Mouse (Mus musculus): ENCODE results near the gene Ms4a6b.
"Not testable (repeated sequence)": the region's sequence is repeated elsewhere in the genome, so short reads cannot be mapped to it uniquely, and the experiment has no call there.

Gene Ms4a6b

DNA sequence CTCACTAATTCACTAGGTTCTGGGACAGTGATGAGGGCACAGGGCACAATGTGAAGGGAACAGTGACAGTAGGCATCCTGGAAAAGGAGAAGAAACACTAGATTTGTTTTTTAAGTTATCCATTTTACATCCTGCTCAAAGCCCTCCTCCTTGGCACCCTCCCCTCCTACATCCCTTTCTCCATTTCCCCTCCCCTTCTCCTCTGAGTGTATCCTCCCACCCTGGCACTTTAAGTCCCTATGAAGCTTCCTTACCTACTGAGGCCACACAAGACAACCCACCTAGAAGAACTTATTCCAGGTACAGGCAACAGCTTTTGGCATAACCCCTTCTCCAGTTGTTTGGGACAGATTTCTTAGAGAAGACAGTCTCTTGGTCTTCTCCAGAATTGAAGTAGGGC, at the start of gene Ms4a6b:
Gene Ms4a6b, plus strand, starts transcription at position 267 of the 400 bp plus-strand sequence.
- DNase-seq, result no peak

DNA sequence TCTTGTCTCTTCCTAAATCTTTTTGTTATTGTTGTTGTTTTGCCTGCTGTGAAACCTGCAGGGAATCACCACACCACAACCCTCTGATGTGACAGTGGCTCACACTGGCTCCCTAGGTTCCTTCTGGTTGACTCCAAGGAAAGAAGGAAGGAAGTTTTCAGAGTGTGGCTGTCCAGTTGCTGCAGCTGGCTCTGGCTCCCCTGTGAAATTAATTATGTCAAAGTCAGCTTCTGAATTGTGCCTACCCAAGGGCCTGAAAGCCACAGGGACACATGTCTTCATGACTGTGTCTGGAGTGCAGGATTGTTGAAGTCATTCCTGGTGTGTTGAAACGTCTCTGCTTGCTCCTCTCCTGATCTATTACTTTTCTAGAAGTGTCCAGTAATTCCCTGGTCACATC, 48.0 kb upstream of the Ms4a6b start:
- not testable (repeated sequence) for DNase-seq

- DNase-seq, result not testable (repeated sequence)
Measured at GRCm38 (mm10) chr19:11469215-11469614, 47.1 kb upstream of the Ms4a6b start, which contains the start of gene Ms4a6c. Gene Ms4a6c (plus strand): TSS chr19:11469366.

GRCm38 (mm10) chr19:11479714-11480113, 36.6 kb upstream of the Ms4a6b start:
- DNase-seq, result no peak

DNA sequence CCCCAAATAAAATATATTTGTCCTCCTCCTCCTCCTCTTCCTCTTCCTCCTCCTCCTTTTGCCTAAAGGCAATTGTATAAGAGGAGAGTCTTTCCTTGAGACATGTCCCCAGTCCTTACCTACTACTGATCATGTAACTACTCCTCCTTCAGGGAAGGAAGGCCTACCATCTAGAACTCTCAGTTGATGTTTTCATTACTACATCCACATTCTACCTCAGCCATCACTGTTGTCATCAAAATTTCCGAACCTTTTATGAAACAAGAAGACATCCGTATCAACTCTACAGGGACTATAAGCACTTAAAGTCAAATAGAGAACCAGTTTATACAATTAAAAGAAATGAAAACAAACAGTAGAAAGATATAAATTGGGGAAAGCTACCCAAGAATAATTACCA, 33.6 kb upstream of the Ms4a6b start:
- no peak for DNase-seq

DNA sequence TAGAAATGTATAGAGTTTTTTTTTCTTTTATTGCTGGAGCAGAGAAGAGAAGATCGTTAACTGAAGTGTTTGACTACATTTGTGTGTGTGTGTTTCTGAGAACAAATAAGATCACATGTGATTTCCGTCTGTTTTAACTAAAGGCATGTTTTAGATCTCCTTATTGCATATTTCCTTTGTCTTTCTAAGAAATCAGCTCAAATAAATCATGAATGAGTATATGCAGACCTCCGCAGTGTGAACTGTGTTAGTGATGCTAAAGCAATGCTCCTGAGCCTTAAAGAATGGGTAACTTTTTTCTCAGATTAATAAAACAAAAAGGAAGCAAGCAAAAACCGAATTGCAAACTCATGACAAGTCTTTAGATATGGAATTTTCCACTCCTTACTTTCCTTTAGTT, 32.4 kb upstream of the Ms4a6b start:
- DNase-seq, result no peak

GRCm38 (mm10) chr19:11484388-11484787, 31.9 kb upstream of the Ms4a6b start:
- no peak for DNase-seq

GRCm38 (mm10) chr19:11485266-11485665, 31.0 kb upstream of the Ms4a6b start:
- DNase-seq, result no peak

GRCm38 (mm10) chr19:11485746-11486145, 30.6 kb upstream of the Ms4a6b start, which contains the start of gene Gm8369:
Gene Gm8369 (plus strand): TSS chr19:11485938.
- no peak for DNase-seq

- DNase-seq, result no peak
Measured at GRCm38 (mm10) chr19:11486599-11486998, 29.7 kb upstream of the Ms4a6b start.

DNA sequence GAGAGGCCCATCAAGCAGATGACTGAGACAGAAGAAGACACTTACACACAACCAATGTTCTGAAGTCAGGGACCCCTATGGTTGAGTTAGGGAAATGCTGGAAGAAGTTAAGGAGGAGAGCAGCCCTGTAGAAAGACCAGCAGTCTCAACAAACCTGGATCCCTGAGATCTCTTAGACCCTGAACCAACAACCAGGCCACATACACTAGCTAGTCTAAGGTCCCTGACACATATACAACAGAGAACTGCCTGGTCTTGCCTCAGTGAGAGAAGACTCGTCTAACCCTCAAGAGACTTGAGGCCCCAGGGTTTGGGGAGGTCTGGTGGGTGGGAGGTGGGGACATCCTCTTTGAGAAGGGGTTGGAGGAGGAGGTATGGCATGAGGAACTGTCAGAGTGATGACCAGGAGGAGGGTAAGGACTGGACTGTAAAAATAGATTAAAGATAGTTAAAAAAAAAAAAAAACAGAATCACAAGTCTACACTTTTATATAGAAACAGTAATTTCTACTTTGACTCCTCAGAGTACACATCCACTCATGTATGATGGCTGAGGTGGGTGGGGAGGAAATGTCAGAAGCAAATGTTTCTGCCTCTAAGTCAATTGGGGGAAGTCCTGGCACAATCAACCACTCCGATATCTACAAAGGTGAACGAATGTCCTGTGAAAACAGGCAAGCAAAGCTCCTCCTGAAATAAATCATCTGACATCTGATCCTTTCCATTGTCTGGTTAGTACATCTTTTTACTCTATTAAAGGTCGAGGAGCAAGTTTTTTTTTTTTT, 24.7 kb upstream of the Ms4a6b start:
- no peak for DNase-seq

DNA sequence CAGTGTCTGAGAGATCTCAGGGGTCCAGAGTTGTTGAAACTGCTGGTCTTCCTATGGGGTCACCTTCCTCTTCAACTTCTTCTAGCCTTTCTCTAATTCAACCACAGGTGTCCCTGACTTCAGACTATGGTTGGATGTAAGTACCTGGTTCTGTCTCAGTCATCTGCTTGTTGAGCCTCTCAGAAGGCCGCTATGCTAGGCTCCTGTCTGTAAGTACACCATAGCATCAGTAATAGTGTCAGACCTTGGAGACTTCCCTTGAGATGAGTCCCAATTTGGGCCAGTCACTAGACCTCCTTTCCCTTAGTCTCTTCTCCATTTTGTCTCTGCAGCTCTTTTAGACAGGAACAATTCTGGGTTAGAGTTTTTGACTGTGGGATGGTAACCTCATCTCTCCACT, 23.6 kb upstream of the Ms4a6b start:
- no peak for DNase-seq

DNA sequence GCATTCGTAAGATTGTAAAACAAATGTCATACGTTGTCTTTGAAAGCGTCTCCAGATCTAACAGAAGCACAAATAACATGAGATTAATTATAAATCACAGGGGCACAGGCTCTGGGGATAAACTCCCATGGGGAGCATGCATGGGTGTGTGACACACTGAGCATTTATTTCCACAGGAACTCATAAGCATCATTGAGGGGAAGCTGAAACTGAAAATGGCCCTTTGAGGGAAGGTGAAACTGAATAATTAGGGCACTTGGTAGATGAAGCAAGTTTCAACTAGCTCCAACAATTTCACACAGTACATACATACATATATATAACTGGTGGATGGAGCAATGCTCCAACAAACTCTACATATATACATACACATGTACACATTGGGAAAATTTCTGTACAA, 21.8 kb upstream of the Ms4a6b start:
- no peak for DNase-seq

- DNase-seq, result no peak
Measured at GRCm38 (mm10) chr19:11496361-11496760, 20.0 kb upstream of the Ms4a6b start.

GRCm38 (mm10) chr19:11497300-11497699, 19.0 kb upstream of the Ms4a6b start:
- not testable (repeated sequence) for DNase-seq

DNA sequence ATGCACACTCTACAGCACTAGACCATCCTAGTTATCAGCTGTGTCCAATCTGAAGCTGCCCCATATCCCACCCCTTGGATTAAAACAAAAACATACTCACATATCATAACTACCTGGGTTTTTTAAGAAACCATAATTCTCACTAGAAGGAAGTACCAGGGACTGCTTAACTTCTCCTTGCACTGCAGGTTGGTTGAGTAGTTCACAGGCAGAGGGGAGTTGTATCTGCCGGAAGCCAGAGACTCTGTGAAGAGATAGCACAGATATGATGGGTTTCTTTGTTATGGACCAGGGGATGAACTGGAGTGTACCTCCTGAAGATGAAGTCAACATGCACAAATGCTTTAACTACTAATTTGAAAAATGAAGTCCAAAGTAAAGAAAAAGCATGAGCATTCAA, 15.5 kb upstream of the Ms4a6b start:
- no peak for DNase-seq

DNA sequence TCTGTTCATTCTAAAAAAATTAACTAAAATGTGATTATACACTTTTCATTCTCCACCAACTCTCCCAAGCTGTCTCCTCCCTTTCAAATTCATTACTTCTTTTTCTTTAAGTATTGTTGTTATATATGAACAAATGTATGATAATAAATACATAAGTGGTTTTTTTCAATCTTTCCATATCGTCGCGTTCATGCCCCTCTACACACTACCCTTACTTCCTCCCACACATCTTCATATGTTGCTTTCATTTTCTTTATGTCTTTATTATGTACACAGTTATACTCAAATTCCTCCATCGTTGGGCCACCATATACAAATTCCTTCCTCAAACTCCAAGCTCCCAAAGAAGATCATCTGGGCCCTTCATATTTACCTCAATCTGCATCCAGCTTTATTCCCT, 15.0 kb upstream of the Ms4a6b start:
- DNase-seq, result no peak

- no peak for DNase-seq
Measured at GRCm38 (mm10) chr19:11504857-11505256, 11.5 kb upstream of the Ms4a6b start.

GRCm38 (mm10) chr19:11513458-11513857, 2.9 kb upstream of the Ms4a6b start:
- no peak for DNase-seq

DNA sequence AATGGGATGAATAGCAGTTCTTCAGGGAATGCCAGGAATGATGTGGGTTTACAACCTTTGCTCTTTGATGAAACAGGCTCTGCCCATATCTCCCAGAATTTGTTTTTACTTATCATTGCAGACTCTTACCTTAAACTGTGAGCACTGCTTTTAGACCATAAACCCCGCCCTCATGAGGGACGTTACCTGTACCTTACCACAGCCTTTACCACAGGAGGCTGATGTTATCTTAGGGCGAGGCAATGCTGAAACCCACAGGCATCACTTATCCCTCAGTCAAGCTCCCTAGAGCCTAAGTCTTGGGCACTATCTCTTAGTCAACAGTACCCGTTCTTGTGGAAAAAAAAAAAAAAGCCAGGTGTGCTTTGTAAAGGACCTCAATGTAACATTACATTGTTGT, 533 bp downstream of the Ms4a6b start:
- peak; percentile 27 to 72 for DNase-seq

DNA sequence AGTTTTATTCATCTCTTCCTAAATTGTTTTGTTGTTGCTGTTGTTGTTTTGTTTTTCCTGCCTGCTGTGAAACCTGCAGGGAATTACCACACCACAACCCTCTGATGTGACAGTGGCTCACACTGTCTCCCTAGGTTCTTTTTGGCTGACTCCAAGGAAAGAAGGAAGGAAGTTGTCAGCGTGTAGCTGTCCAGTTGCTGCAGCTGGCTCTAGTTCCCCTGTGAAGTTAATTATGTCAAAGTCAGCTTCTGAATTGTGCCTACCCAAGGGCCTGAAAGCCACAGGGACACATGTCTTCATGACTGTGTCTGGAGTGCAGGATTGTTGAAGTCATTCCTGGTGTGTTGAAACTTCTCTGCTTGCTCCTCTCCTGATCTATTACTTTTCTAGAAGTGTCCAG, 1.1 kb downstream of the Ms4a6b start:
- not testable (repeated sequence) for DNase-seq

DNA sequence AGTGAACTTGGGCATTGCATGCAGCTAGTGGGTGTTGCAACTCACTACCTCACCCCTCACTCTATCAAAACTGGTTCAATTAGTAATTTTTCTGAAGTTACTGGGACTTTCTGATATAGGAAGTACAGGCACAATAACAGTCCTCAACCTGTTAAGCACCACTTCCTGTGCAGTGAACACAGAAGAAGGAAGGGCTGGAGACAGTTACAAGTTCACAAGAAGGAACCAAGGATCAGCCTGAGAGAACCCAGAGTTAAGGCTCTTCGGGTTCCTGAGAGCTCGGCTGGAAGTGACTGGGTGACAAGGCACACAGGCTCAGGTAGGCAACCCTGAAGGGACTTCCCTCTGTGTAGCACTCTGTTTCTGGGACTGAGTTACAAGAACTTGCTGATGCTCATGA, 2.0 kb downstream of the Ms4a6b start:
- DNase-seq, result not testable (repeated sequence)

GRCm38 (mm10) chr19:11520146-11520545, 3.8 kb downstream of the Ms4a6b start:
- DNase-seq, result no peak

- DNase-seq, result no peak
Measured at GRCm38 (mm10) chr19:11533421-11533820, 17.1 kb downstream of the Ms4a6b start.

Data from thymus, adult 18-20 months (tissue).